In the genomic region with DNA sequence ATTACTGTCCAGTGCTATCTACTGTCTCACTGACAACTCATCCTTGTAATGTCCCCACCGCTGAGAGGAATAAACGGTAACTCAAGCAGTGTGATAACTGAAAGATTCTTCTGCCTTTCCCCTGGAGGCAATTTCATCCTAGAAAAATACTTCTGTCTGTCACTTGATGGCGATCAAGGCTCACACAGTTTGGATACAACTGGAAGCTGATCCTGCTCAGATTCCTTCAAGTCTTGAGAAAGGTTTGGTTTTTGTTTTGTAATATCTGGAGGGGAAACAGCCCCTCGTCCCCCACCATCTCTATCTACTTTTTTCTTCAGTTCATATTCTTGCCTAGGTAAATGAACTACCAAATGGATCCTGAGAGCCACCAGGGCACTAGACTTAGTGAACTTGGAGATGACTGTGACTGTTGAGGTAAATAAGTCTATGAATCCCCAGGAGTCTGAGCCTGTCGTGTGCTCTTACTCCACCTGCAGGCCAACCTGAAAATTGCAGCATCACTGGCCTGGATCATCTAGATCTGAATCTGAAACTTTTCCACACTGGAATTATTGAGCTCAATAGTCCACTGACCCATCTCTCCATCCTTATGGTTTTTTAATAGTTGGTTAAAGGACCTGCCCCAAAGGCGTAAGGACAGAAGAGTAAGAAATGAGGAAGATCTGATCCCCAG, we compare ENCODE assay signal across 10 mouse cellular contexts. TPM values are rescaled to one million over a fixed set of nuclear protein-coding genes. Genes with fewer than 3 reads are reported as not detected.
DNase-seq lines count a peak whose midpoint lies in the region; ATAC-seq and TF ChIP-seq lines count a peak whose summit lies in the region.
"Had no signal": no experiment of that assay in that cellular context is flagged by ENCODE, and none has a peak within 500 bp of the region (broad histone marks: within the 10 kb centered on the region; RNA-seq: fewer than 3 reads in every experiment).

No protein-coding gene starts in this region.

- no peaks in the 10 kb centered on the region for H3K27me3 ChIP-seq in liver, embryonic 11.5 days (replicated peaks; ENCODE audit: control insufficient read depth, insufficient read depth, low read length)
- H3K27me3 ChIP-seq in heart, postnatal 0 days (ENCODE audit: control insufficient read depth, insufficient read depth, low read length): no peaks in the 10 kb centered on the region
- H3K27me3 ChIP-seq: megakaryocyte, embryonic 14.5 days had no signal

- no peak overlapping the region for H3K9ac ChIP-seq in liver, embryonic 11.5 days (ENCODE audit: low read depth, low read length)
- H3K9ac ChIP-seq in heart, postnatal 0 days (replicated peaks; ENCODE audit: low read depth, low read length): no peak overlapping the region

- ATAC-seq in cerebellum, adult (ENCODE audit: insufficient number of reproducible peaks, low FRiP score, low TSS enrichment): no peak
- no peak for ATAC-seq in liver, embryonic 11.5 days (replicated peaks; ENCODE audit: low FRiP score)
- ATAC-seq in heart, postnatal 0 days (ENCODE audit: insufficient read depth, low read depth): no peak
- ATAC-seq in monocyte, adult 5-6 weeks (replicated peaks; ENCODE audit: insufficient number of reproducible peaks, low FRiP score, low TSS enrichment, poor library complexity, severe bottlenecking): no peak

- TF ChIP-seq CTCF in heart, postnatal 0 days (IDR thresholded peaks at IDR 0.05; ENCODE audit: low read depth): peak; percentile 34
- peak; percentile 71 for TF ChIP-seq CTCF in lung, adult 2 months (IDR thresholded peaks at IDR 0.05; ENCODE audit: insufficient read depth, low read length)

- DNase-seq in cerebellum, adult 18-20 months: peak; percentile 7 to 13
- peak; percentile 32 for DNase-seq in liver
- DNase-seq in liver, embryonic 11.5 days (ENCODE audit: low spot score): no peak
- peak; percentile 53 for DNase-seq in adrenal gland, postnatal 10 days
- no peak for DNase-seq in heart, postnatal 0 days (ENCODE audit: low spot score)
- DNase-seq in lung, adult 2 months: peak; percentile 15

- no peaks in the 10 kb centered on the region for H3K4me1 ChIP-seq in liver, embryonic 11.5 days (replicated peaks; ENCODE audit: control insufficient read depth, insufficient read depth, low read length)
- no peaks in the 10 kb centered on the region; the same call in 1 of the 2 replicates for H3K4me1 ChIP-seq in heart, postnatal 0 days (ENCODE audit: control insufficient read depth, insufficient read depth)
- no peaks in the 10 kb centered on the region for H3K4me1 ChIP-seq in lung, adult 2 months (ENCODE audit: control insufficient read depth, insufficient read depth, low read length)
- H3K4me1 ChIP-seq: megakaryocyte, embryonic 14.5 days had no signal

- no peaks in the 10 kb centered on the region for H3K9me3 ChIP-seq in liver, embryonic 11.5 days (ENCODE audit: control insufficient read depth, low read length)
- H3K9me3 ChIP-seq in heart, postnatal 0 days (replicated peaks; ENCODE audit: control insufficient read depth, low read length): no peaks in the 10 kb centered on the region
- H3K9me3 ChIP-seq: megakaryocyte, embryonic 14.5 days had no signal

- no peaks in the 10 kb centered on the region for H3K36me3 ChIP-seq in liver, embryonic 11.5 days (ENCODE audit: control insufficient read depth, insufficient read depth, low read length)
- no peaks in the 10 kb centered on the region for H3K36me3 ChIP-seq in heart, postnatal 0 days (replicated peaks; ENCODE audit: control insufficient read depth, insufficient read depth, low read length)

- 45% methylated on average over 6 of the region's 6 CpGs for WGBS in liver, embryonic 11.5 days
- WGBS in heart, postnatal 0 days: 44% methylated on average over 6 of the region's 6 CpGs
- WGBS in lung, adult 2 months: 53% methylated on average over 6 of the region's 6 CpGs

- H3K4me3 ChIP-seq in liver, embryonic 11.5 days (ENCODE audit: low read depth, low read length): no peak overlapping the region
- no peak overlapping the region for H3K4me3 ChIP-seq in heart, postnatal 0 days (ENCODE audit: low read depth, low read length)
- no peak overlapping the region for H3K4me3 ChIP-seq in lung, adult 2 months (replicated peaks; ENCODE audit: extremely low read depth, low read depth, low read length)
- H3K4me3 ChIP-seq: megakaryocyte, embryonic 14.5 days had no signal

- H3K27ac ChIP-seq in liver, embryonic 11.5 days (ENCODE audit: low read depth, low read length): no peak overlapping the region
- H3K27ac ChIP-seq in heart, postnatal 0 days (ENCODE audit: low read depth): no peak overlapping the region

- TF ChIP-seq EP300 in heart, postnatal 0 days (IDR thresholded peaks at IDR 0.05; ENCODE audit: low read depth): no peak

- no peak overlapping the region for H3K4me2 ChIP-seq in liver, embryonic 11.5 days
- no peak overlapping the region for H3K4me2 ChIP-seq in heart, postnatal 0 days (ENCODE audit: low read depth, low read length)

- no peak for TF ChIP-seq POLR2A in lung, adult 2 months (IDR thresholded peaks at IDR 0.05; ENCODE audit: borderline replicate concordance, extremely low read depth, low read depth, low read length)

RNA-seq across cellular contexts. Expression of gene Prlhr, which starts 30.4 kb away (rescaled TPM):
- not detected in 2 replicates for polyA plus RNA-seq in liver, embryonic 11.5 days (2014; fragmentation: Nextera tagmentation; extraction: Ambion mirVana)
- 1 to 10 TPM; 1.0 to 2.7 TPM for total RNA-seq in adrenal gland, postnatal 10 days (2021)
- total RNA-seq in heart, postnatal 0 days (2014; rRNA removed; ENCODE audit: low replicate concordance): not detected in 2 replicates
- not detected in 2 replicates for polyA plus RNA-seq in heart, postnatal 0 days (2015; fragmentation: Nextera tagmentation; extraction: Ambion mirVana)
- polyA plus RNA-seq in lung, adult 2 months (2012; rRNA removed): not detected in 2 replicates
- not detected in 3 replicates for total RNA-seq in monocyte, adult 5-6 weeks (2017)
- polyA plus RNA-seq: heart, embryonic 16.5 days had no signal

Comparison
In these comparisons a context has a peak if more than half of its experiments do, and no peak if none do; other contexts are left out.
1. DNase-seq: peak in cerebellum, adult 18-20 months (2 of 2), liver (single experiment), adrenal gland, postnatal 10 days (single experiment) and lung, adult 2 months (single experiment); none in liver, embryonic 11.5 days (single experiment) and heart, postnatal 0 days (single experiment).